Comparison of ENCODE assay signal across 8 mouse cellular contexts in genomic region chr5:135793996-135794858, GRCm38 (mm10). TPM values are rescaled to one million over a fixed set of nuclear protein-coding genes. Genes with fewer than 3 reads are reported as not detected.
DNase-seq lines count a peak whose midpoint lies in the region; ATAC-seq lines count a peak whose summit lies in the region.

No protein-coding gene starts in this region.

- peaks cover 5 to 11% of the 10 kb centered on the region in 2 experiments for H3K4me1 ChIP-seq in heart, embryonic 14.5 days (ENCODE audit: control insufficient read depth in 2 of 2, insufficient read depth in 2 of 2, low read length in 2 of 2)
- peaks cover 10% of the 10 kb centered on the region; the same call in 1 of the 2 replicates for H3K4me1 ChIP-seq in liver, embryonic 13.5 days (replicated peaks)
- peaks cover 4% of the 10 kb centered on the region; the same call in 1 of the 2 replicates for H3K4me1 ChIP-seq in neural tube, embryonic 11.5 days (ENCODE audit: control insufficient read depth, insufficient read depth, low read length)
- H3K4me1 ChIP-seq in stomach, embryonic 16.5 days (ENCODE audit: control insufficient read depth, insufficient read depth, low read length): peaks cover 9% of the 10 kb centered on the region; the same call in 1 of the 2 replicates

- ATAC-seq in heart, embryonic 14.5 days (ENCODE audit: insufficient number of reproducible peaks, insufficient read depth, low FRiP score, low read depth): peak; percentile 78
- peak; percentile 60 for ATAC-seq in liver, embryonic 13.5 days (ENCODE audit: low read depth)
- ATAC-seq in neural tube, embryonic 11.5 days (ENCODE audit: insufficient read depth, low FRiP score, low TSS enrichment): peak; percentile 90
- ATAC-seq in stomach, embryonic 16.5 days (ENCODE audit: insufficient read depth, low FRiP score): peak; percentile 78

- H3K4me2 ChIP-seq in heart, embryonic 14.5 days (ENCODE audit: low read length): peak overlapping the region; percentile 50
- peak overlapping the region; percentile 50 for H3K4me2 ChIP-seq in liver, embryonic 13.5 days
- H3K4me2 ChIP-seq in neural tube, embryonic 11.5 days (ENCODE audit: low read depth): peak overlapping the region; percentile 35
- peak overlapping the region; percentile 53 for H3K4me2 ChIP-seq in stomach, embryonic 16.5 days (ENCODE audit: low read depth, low read length)

- H3K36me3 ChIP-seq in heart, embryonic 14.5 days (ENCODE audit: control insufficient read depth, insufficient read depth, low read length): peaks cover 31% of the 10 kb centered on the region
- H3K36me3 ChIP-seq in liver, embryonic 13.5 days: peaks cover 31% of the 10 kb centered on the region
- H3K36me3 ChIP-seq in neural tube, embryonic 11.5 days (ENCODE audit: control insufficient read depth, insufficient read depth, low read length): peaks cover 13% of the 10 kb centered on the region
- H3K36me3 ChIP-seq in stomach, embryonic 16.5 days (ENCODE audit: control insufficient read depth, insufficient read depth, low read length): peaks cover 15% of the 10 kb centered on the region

- DNase-seq in CD4-positive, CD25-positive, alpha-beta regulatory T cell, adult 2 months (ENCODE audit: low read depth, low spot score): peak; percentile 85
- DNase-seq in c-Kit-positive CD71-negative TER-119-negative erythroid progenitor cells, embryonic 14.5 days (ENCODE audit: low read depth): peak; percentile 58
- DNase-seq in fibroblast of lung, adult 2 months (ENCODE audit: low read depth): peak; percentile 42
- DNase-seq in kidney, postnatal 14 days: peak; percentile 90
- peak; percentile 57 for DNase-seq in liver, embryonic 13.5 days
- peak; percentile 89 for DNase-seq in neural tube, embryonic 11.5 days (ENCODE audit: low spot score)

- peak overlapping the region; percentile 26 to 56 for H3K4me3 ChIP-seq in heart, embryonic 14.5 days (ENCODE audit: control insufficient read depth in 1 of 2, insufficient read depth in 1 of 2, low read depth in 1 of 2, low read length in 2 of 2)
- peak overlapping the region; percentile 30 for H3K4me3 ChIP-seq in liver, embryonic 13.5 days (replicated peaks)
- H3K4me3 ChIP-seq in neural tube, embryonic 11.5 days (ENCODE audit: low read depth, low read length): no peak overlapping the region
- H3K4me3 ChIP-seq in stomach, embryonic 16.5 days (replicated peaks; ENCODE audit: low read length): peak overlapping the region; percentile 37

- H3K27ac ChIP-seq in heart, embryonic 14.5 days (replicated peaks in 1 of 2; ENCODE audit: control insufficient read depth in 1 of 2, insufficient read depth in 1 of 2, low read depth in 2 of 2, low read length in 2 of 2): peak overlapping the region; percentile 53 to 74
- peak overlapping the region; percentile 15; the same call in 1 of the 2 replicates for H3K27ac ChIP-seq in liver, embryonic 13.5 days
- peak overlapping the region; percentile 82 for H3K27ac ChIP-seq in neural tube, embryonic 11.5 days (ENCODE audit: low read depth, low read length)
- no peak overlapping the region; the same call in 1 of the 2 replicates for H3K27ac ChIP-seq in stomach, embryonic 16.5 days (ENCODE audit: low read length)

- no peaks in the 10 kb centered on the region for H3K27me3 ChIP-seq in heart, embryonic 14.5 days (ENCODE audit: control insufficient read depth, insufficient read depth, low read length)
- no peaks in the 10 kb centered on the region for H3K27me3 ChIP-seq in liver, embryonic 13.5 days
- no peaks in the 10 kb centered on the region for H3K27me3 ChIP-seq in neural tube, embryonic 11.5 days (ENCODE audit: control insufficient read depth, insufficient read depth, low read length)
- no peaks in the 10 kb centered on the region for H3K27me3 ChIP-seq in stomach, embryonic 16.5 days (ENCODE audit: control insufficient read depth, insufficient read depth, low read length)

- H3K9ac ChIP-seq in heart, embryonic 14.5 days (ENCODE audit: low read length): peak overlapping the region; percentile 62
- peak overlapping the region; percentile 42; the same call in 1 of the 2 replicates for H3K9ac ChIP-seq in liver, embryonic 13.5 days
- H3K9ac ChIP-seq in neural tube, embryonic 11.5 days (ENCODE audit: low read length): peak overlapping the region; percentile 49
- H3K9ac ChIP-seq in stomach, embryonic 16.5 days (ENCODE audit: low read length): peak overlapping the region; percentile 63

- whole genome bisulfite sequencing in heart, embryonic 14.5 days: 8% methylated on average over 20 of the region's 20 CpGs
- 15% methylated on average over 20 of the region's 20 CpGs for WGBS in liver, embryonic 13.5 days (ENCODE audit: insufficient replicate concordance)
- 9% methylated on average over 20 of the region's 20 CpGs for WGBS in neural tube, embryonic 11.5 days
- 12% methylated on average over 20 of the region's 20 CpGs for WGBS in stomach, embryonic 16.5 days

- no peaks in the 10 kb centered on the region for H3K9me3 ChIP-seq in heart, embryonic 14.5 days (ENCODE audit: control insufficient read depth, low read length)
- H3K9me3 ChIP-seq in liver, embryonic 13.5 days (replicated peaks): no peaks in the 10 kb centered on the region
- H3K9me3 ChIP-seq in neural tube, embryonic 11.5 days (ENCODE audit: control insufficient read depth, low read length): no peaks in the 10 kb centered on the region
- H3K9me3 ChIP-seq in stomach, embryonic 16.5 days (replicated peaks; ENCODE audit: control insufficient read depth, low read length): no peaks in the 10 kb centered on the region

RNA-seq across cellular contexts. Expression of gene Srrm3, which starts 12.5 kb away (rescaled TPM):
- 0.15 TPM in 1 of 2 replicates, not detected in the other for polyA plus RNA-seq in heart, embryonic 14.5 days (2014; fragmentation: Nextera tagmentation; extraction: Ambion mirVana)
- 0.07 TPM in 1 of 2 replicates, not detected in the other for polyA plus RNA-seq in liver, embryonic 13.5 days (2015; fragmentation: Nextera tagmentation; extraction: Ambion mirVana)
- 22.9 and 25.5 TPM in 2 replicates for polyA plus RNA-seq in neural tube, embryonic 11.5 days (2014; fragmentation: Nextera tagmentation; extraction: Ambion mirVana)
- 1.2 TPM in 2 replicates for polyA plus RNA-seq in stomach, embryonic 16.5 days (2015; fragmentation: Nextera tagmentation; extraction: Ambion mirVana)

RNA-seq across cellular contexts. Expression of gene Mdh2, which starts 15.9 kb away (rescaled TPM):
- polyA plus RNA-seq in heart, embryonic 14.5 days (2014; fragmentation: Nextera tagmentation; extraction: Ambion mirVana): 1,172 and 1,176 TPM in 2 replicates
- polyA plus RNA-seq in liver, embryonic 13.5 days (2015; fragmentation: Nextera tagmentation; extraction: Ambion mirVana): 416 and 419 TPM in 2 replicates
- polyA plus RNA-seq in neural tube, embryonic 11.5 days (2014; fragmentation: Nextera tagmentation; extraction: Ambion mirVana): 602 and 630 TPM in 2 replicates
- 547 and 553 TPM in 2 replicates for polyA plus RNA-seq in stomach, embryonic 16.5 days (2015; fragmentation: Nextera tagmentation; extraction: Ambion mirVana)

RNA-seq across cellular contexts. Expression of gene Styxl1, which starts 16.0 kb away (rescaled TPM):
- 0.26 and 0.42 TPM in 2 replicates for polyA plus RNA-seq in heart, embryonic 14.5 days (2014; fragmentation: Nextera tagmentation; extraction: Ambion mirVana)
- not detected in 2 replicates for polyA plus RNA-seq in liver, embryonic 13.5 days (2015; fragmentation: Nextera tagmentation; extraction: Ambion mirVana)
- polyA plus RNA-seq in neural tube, embryonic 11.5 days (2014; fragmentation: Nextera tagmentation; extraction: Ambion mirVana): 0.24 TPM in 1 of 2 replicates, not detected in the other
- polyA plus RNA-seq in stomach, embryonic 16.5 days (2015; fragmentation: Nextera tagmentation; extraction: Ambion mirVana): 0.27 TPM in 1 of 2 replicates, not detected in the other

RNA-seq across cellular contexts. Expression of gene Tmem120a, which starts 50.0 kb away (rescaled TPM):
- 34.1 and 34.6 TPM in 2 replicates for polyA plus RNA-seq in heart, embryonic 14.5 days (2014; fragmentation: Nextera tagmentation; extraction: Ambion mirVana)
- 17.3 and 17.8 TPM in 2 replicates for polyA plus RNA-seq in liver, embryonic 13.5 days (2015; fragmentation: Nextera tagmentation; extraction: Ambion mirVana)
- 59.4 and 63.0 TPM in 2 replicates for polyA plus RNA-seq in neural tube, embryonic 11.5 days (2014; fragmentation: Nextera tagmentation; extraction: Ambion mirVana)
- polyA plus RNA-seq in stomach, embryonic 16.5 days (2015; fragmentation: Nextera tagmentation; extraction: Ambion mirVana): 44.1 and 46.0 TPM in 2 replicates

Comparison
In these comparisons a context has a peak if more than half of its experiments do, and no peak if none do; other contexts are left out.
1. RNA of gene Srrm3, which starts 12.5 kb away (polyA plus RNA-seq): 22.9 to 25.5 TPM in neural tube, embryonic 11.5 days; 1.2 TPM in stomach, embryonic 16.5 days, 0.15 TPM in heart, embryonic 14.5 days and 0.07 TPM in liver, embryonic 13.5 days; every median in the first group is over 10 times any median in the second.
2. Peak in every context shown above with its lines, with median percentiles within 50 percentile points of each other: DNase-seq, ATAC-seq, H3K4me2 ChIP-seq and H3K9ac ChIP-seq.